Mouse (Mus musculus) kidney, postnatal 10 days (tissue): ENCODE measurements around the gene 1700025C18Rik.

ENCODE experiments used
- DNase-seq: peaks from one replicate; pipeline ENCODE4 v3.0.0; 2021; ENCODE audit warnings: mixed read lengths

Gene 1700025C18Rik

DNA sequence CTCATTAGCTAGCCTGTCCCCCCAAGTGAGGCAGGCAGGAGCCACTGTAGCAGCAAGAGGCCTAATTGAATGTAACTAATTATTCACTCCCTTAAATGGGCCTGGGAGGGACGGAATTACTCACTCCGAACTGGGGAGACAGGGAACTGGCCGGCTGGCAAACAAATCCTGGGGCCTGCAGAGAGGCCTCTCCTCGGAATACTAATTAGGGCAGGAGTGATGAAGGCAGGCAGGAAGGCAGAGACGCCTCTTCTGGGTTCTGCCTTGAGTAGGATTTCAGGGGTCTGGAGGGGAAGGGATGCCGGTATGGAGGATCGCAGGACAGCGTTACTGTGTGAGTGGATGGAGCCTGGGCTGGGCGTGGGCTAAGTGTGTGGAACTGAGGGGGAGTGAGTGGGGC lies 13.5 kb downstream of the 1700025C18Rik start:
- no peak for DNase-seq

DNA sequence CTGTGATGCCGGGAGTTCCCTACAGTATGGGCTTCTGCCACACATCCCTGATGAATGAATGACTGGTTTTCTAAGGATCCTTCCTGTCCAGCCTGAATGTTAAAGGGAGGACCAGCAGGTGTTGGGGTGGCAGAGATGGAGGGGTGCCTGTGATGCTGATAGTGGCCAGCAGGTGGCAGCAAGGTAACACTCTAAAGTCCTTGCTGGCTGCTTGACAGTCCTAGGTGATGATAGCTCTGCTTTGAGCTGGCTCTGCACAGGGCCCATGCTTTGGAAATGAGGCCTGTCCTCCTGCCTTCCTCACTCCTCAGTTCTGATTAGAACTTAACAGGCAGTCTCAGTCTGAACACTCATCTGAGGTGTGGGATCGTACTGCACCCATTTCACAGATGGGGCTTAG lies 15.6 kb downstream of the 1700025C18Rik start:
- peak; percentile 86 for DNase-seq

DNA sequence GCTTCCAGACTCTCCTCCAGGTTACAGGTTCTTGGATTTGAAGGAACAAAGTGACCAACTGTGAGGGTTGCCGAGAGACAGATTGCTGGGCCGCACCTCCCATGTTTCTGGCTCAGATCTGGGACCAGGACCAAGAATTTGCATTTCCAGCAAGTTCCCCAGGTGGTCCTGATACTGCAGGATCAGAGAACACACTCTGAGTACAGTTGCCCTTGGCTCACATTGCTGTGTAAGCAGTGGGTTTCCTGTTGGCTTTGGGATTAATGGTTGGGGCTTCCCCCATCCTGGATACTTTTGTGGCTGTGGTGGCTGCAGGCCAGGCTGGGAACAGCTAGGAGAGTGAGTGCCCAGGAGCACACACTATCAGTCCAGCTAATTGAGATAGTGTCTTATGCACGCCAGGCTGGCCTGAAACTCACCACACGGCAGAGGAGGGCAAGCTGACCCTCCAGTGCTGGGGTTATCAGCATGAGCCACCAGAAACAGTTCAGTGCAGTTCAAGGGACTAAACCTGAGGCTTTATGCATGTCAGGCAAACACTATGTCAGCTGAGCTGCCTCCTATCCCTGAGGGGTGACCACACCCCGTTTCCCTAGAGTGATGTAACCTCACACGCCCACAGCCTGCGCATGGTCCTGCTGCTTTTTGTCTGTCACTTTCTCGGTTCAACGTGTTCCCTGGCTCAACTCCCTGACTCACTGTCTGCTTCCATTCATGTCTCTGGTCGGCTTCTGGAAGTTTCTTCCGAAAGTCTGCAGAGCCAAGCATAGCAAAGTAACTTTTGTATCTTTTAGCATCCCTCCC lies 16.3 kb downstream of the 1700025C18Rik start:
- no peak for DNase-seq

DNA sequence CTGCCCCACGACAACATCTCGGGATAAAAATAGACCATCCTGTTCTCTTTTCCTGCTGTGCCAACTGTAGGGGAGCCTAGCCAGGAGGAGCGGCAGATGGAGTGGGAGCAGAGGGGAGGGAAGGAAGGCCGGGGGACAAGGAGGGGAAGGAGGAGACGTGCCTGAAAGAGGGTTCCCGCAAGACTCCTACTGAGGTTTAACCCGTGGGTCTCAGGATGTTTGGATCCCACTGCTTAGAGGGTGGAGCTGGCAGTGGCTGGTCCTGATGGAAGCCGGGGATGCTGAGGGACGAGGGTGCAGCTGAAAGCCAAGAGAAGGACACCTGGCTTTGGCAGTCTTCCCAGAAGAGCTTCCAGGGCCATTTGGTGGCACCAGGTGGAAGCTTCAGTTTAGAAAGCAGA lies 17.2 kb downstream of the 1700025C18Rik start:
- DNase-seq: no peak

DNA sequence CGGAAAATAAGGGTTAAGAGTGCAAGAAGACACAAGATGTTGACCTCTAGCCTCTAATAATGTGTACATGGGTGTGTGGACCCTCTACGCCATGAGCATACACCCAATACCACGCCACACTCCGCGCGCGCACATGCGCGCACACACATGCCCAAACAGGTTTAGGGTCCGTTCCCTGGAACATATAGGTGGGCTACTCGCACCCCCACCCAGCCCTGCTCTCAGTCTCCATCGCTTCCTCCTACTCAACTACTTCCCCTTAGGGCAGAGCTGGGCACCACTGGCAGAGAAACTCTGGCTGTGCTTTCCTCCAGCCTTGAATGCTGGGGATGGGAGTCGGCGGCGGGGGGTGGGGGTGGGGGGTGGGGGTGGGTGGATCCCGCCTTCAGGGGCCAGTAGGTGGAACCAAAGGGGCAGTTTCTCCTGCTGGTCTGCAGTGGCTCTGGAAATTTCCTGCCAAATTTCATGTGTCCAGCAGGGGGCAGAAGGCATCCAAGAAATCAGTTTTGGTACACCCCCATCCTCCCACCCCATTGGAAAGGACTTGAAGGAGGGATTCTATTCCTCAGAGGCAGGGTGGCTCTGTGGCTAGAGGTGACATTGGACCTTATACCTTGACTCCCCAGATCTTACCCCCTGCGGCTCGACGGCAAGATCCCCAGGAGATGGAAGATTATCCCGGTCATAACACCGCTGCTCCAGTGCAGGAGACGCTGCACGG lies 20.3 kb downstream of the 1700025C18Rik start:
- DNase-seq: peak; percentile 77

DNA sequence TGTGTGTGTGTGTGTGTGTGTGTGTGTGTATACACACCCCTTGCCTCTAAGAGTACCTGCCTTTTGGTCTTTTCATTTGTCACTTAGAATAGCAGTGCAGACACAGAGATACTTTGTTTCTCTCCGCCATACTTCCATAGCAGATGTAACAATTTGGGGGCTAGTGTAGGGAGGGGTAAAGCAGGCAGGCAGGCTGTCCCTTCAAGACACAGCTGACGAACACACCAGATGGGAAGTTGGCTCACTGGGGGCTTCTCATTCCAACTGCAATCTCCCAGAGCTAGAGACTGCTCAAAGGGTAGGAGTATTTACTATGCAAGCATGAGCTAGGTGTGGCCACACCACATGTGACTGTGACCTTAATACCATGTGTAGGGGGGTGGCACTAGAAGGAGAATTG lies 21.7 kb downstream of the 1700025C18Rik start:
- DNase-seq: no peak

DNA sequence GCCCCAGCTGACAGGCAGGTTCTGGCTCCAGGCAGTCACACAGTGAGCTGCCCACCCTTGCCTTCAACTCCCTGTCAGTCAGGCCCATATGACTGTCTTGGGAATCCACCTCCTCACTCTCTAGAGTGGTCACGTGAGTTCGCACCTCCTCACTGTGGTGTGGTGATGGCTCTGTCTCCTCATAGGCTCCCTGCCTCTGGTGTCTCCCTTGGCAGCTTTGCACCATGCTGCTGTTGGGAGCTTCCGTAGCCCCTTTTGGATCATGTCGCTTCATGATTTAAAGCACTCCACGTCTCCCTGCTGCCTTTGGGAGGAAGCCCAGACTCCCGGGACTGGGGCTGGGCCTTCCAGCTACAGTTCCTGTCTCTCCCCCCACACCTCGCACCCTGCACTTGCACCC lies 26.1 kb downstream of the 1700025C18Rik start:
- DNase-seq: peak; percentile 61

DNA sequence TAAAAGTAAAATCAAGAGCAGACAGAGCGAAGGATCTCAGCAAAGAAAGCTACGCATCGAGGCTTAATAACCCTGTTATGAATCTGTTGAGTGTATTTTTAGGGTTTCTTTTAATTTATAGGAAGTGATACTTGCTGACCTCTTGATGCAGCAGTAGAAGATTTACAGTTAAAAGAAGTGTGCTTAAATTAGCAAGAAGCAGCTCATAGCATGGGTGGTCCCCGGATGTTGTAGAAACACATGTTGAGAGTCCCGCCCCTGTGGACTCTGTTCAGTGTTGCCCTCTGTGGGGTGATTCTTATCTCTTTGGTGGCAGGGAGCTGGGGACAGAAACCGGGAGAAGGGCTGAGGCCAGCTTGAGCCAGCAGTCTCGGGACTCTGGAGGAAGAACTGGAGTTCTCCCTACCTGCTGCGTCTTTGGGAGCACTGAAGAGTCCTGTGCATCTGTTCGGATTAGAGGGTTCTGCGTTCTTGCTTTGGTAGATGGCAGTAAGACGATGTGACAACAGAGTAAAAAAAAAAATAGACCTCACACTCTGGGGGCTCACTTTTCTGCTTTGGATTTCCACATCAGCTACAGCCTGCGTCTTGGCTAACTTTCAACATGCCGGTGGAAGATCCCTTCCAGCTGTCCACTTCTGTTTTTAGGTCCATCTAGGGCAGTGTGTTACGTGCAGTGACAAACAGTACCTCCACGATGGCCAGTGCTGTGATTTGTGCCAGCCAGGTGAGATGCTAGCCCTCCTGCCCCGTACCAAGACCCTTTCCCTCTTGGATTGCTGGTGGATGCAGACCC lies 28.7 kb downstream of the 1700025C18Rik start:
- peak; percentile 69 for DNase-seq

DNA sequence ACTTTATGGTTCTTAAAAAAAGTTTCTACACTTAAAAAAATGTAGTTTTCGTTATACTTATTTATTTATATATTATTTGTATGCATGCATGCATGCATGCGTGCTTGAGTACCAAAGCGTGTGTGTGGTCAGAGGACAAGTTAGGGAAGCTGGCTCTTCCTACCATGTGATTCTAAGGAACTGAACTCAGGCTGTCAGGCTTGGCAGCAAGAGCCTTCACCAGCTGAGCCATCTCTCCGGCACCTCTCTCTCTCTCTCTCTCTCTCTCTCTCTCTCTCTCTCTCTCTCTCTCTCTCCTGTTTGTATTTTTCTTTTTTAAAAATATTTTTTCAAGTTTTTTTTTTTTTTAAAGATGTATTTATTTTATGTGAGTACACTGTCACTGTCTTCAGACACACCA lies 30.6 kb downstream of the 1700025C18Rik start:
- no peak for DNase-seq

DNA sequence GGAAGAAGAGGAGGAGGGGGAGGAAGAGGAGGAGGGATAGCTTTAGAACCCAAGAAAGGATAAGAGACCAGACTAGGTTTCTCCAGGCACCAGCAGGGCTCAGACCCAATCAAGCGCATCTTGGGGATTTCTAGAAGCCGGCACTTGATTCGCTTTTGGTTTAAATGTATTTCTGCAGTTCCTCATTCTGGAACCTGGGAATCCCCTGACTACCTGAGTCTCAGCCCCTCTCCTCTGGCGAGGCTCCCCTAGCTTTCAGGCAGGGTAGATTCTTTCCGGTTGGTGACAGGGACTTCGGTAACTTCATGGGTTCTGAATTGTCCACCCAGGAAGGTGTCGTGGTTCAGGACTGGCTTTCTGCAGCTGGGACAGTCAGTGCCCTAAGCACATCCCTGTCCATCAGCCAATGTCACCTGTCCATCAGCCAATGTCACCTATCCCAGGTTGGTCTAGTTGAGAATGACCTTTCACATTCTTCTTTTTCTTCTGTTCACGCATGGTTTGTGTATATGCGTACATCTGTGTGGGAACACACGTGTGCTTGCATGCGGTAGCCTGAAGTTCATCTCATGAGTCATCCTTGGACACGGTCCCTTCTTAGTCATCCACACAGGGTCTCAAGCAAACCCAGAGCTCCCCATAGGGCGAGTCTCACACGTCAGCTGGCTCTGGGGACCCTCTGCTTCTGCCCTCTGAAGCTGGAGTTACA lies 34.0 kb downstream of the 1700025C18Rik start:
- no peak for DNase-seq

DNA sequence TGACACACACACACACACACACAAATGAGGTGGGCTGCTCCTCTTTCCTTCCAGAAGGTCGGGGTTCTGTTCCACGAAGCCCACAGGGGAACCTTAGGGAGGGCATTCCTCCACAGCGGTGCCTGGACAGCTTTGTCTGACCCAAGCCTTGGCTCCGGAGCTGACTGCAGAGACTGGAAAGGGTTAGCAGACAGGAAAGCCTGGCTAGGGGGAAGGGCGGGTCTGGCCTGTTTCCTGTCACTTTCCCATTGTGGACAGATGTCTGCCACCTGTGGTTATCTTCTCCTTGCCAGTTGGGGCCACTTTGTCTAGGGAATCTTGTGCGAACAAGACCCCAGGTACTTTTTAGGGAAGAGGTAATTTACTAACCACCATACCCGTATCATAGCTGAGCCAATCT lies 34.6 kb downstream of the 1700025C18Rik start:
- peak; percentile 71 for DNase-seq

DNA sequence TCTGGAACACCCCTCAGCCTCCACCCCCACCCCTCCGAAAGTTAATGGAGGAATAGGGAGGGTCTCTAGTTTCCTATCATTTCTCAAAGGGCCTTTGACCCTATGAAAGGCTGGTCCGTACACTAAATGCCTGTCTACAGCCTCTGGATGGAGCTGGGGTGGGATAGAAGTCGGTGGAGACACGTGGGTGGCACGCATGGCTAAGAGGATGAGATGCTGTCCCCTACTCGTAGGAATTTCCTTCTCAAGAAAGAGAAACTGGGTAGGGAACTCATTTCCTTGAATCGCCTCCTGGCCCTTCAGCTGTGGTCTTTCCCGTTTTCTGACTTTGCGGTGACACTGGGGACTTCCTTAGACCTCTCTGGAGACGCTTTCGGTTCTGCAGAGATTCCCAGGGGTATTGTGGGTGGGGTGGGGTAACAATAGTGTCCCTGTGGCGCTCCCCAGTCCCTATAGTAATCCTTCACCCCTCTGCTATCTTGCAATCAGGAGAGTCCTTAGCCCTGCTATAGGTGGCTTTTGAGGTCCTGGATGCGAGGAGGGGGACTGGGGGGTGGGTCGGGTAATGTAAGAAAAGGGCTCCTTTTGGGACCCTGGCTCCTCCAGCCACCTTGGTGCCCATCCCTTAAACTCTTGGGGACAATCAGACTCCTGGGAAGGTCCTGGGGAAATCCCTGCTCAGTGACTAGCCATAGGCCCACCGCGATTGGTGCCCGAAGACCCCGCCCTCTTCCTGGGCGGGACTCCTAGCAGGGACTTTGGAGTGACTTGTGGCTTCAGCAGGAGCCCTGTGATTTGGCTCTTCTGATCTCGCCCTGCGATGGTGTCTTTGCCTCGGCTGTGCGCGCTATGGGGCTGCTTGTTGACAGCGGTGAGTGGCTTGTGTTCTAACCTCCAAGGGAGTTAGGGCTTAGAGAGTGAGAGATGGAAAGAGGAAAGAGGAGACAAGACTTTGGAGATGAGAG lies 35.4 kb downstream of the 1700025C18Rik start, which contains the start of gene Cd40:
Gene Cd40, plus strand, starts transcription at position 740 of the 965 bp plus-strand sequence.
- DNase-seq: peak; percentile 89

DNA sequence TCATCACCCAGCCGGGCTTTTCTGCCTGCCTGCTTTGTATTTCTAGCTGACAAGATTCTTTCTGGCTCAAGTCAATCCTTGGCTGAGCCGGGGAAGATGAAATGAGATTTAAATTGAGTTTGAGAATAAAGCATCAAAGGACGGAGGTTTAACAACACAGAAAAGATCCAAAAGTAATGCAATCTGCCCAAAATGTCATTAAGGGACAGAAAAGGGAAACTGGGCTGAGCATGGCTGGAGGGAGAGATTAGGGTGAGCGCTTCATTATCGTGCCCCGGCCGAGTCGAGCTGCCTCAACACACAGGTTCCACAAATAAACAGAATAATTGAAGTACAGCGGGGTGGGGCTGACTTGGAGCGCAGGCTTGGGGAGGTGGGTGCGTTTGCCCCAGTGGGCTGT lies 39.0 kb downstream of the 1700025C18Rik start:
- DNase-seq: no peak

DNA sequence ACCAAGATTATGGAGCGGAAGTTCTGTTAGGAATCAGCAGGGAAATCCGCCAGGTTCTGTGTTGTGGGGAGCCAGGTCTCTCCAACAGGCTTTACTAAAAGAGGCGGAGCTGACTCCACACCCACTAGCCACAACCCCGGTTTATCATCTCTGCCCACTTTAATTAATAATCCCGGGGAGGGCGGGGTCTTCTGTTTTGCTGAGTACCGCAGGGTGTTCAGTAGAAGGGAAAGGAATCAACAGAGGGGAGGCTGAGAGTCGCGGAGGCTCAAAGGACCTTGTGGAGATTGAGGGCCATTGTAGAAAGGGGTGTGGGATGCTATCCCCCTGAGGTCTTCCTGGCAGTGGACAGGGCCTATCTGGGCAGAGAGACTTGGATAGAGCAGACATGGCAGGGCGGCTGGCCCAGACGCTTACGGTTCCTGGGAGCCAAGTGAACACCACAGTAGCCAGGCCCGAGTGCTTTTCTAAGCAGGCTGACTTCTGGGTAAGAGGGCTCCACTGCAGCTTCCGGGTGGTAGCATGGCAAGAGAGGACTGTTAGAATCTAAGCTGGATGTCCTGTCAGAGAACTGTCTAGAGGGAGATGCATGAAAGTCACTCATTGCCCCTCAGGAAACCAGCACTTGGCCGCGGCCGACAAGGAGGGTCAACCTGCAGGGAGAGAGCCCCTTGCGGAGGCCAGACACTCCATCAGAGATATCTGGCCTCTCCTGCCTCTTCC lies 39.6 kb downstream of the 1700025C18Rik start:
- DNase-seq: no peak

DNA sequence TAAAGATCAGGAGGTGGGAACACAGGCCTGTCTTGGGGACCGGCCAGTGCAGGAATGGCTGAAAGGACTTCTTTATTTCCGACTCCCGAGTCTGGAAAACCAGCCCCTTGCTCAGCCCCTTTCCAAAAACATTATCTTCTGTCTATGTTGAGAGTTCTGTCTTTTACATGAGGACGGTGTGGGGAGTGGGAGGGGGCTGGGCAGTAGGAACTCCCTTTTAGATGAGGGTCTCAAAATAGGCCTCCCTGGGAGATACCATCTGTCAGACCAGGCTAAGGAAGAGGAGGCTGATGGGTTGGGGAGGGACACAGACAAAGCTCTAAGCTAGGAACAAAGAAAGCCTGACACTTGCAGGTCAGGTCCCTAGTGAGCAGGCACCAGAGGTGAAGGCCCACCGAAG lies 41.5 kb downstream of the 1700025C18Rik start:
- DNase-seq: no peak

DNA sequence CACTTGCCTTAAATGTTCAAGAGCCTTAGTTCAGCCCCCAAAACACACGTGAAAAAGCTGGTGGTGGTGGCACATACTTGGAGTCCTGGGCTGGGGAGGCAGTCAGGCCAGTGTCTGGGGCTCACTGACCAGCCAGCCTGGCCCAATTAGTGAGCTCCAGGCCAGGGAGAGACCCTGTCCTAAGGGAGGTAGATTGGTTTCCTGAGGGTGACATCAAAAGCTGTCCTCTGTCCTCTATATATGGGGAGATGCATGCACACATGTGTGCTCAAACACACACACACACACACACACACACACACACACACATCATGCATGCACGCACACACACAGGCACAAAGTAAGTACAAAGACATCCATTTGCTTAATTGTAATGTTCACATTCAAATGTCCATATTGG lies 46.8 kb downstream of the 1700025C18Rik start:
- DNase-seq: no peak

DNA sequence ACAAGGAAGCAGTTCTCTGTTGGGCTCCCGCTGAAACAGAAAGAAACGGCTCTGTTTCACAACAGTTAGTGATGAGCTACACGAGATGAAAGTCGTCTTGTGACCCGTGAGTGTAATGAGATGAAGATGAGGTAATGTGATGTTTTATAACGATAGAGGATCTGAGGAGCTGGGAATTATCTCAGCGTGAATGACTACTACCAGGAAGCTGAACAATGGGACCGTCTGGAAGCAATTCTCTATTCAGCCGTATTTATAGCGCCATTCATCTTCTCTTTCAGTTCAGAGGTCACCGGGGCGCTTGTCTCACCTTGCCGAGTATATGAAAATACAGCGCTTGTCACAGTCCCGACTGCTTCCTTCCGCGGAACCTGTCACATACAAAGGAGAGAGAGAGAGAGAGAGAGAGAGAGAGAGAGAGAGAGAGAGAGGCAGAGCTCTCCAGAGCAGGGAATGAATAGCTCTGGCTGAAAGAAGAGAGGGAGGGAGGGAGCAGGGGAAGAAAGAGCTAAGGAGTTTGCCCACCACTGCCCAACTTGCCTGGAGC lies 47.4 kb downstream of the 1700025C18Rik start:
- no peak for DNase-seq

DNA sequence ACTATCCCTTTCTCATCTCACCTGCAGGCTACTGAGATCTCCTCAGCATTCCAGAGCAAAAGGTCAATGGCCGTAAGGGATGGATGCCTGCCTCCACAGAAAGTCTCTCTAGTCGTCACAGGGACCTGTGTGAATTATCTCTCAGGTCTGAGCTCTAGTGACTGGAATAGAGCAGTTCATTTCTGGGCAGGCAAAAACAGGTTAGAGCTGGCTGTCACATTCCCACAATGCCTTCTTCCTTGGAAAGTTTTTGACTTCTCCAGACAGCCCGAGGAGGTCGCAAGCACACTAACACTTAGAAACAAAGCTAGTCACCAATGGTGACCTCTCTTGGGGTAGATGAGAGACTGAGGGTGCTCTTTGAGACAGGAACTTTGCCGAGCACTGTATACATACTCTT lies 48.4 kb downstream of the 1700025C18Rik start:
- DNase-seq: no peak

DNA sequence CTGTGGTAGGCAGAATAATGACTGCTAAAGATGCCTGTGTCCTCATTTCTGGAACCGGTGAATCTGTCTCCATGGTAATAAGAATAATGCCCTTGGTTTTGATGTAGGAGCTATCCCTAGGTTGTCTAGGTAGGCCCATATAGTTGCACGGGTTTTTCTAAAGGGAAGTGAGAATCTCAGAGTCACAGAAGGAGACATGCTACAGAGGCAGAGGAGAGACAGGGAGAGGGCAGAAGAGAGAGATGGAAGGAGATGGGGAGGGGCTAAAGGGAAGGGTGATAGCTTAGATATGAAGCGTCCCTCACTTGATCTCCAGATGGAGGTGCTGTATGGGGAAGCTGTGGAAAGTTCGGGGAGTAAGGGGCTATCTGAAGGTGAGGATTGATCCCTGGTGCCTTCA lies 53.1 kb downstream of the 1700025C18Rik start:
- DNase-seq: no peak

DNA sequence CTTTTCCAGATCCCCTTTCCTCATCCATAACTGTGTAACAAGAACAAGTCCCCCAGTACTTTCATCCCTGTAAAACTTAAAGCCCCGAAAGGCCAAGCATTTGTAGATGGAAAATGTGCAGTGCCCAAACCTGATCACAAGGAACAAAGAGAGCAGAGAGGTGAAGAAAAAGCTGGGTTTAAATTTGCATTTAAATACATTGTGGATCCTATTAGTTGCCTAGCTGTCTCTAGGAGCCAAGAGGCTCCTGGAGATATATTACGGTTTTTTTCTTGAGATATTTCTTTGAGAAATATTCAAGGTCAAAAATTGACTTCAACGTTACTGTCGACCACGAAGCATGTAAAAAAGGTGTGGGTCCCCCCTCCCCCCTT lies 55.5 kb downstream of the 1700025C18Rik start:
- no peak for DNase-seq
